Mouse (Mus musculus): ENCODE measurements at regions not wholly inside any gene's neighbourhood (a gene's known extent, or its start where the extent isn't known, plus 50 kb on each side); places are given as distances from the start of the nearest gene placed in this dataset.

DNA sequence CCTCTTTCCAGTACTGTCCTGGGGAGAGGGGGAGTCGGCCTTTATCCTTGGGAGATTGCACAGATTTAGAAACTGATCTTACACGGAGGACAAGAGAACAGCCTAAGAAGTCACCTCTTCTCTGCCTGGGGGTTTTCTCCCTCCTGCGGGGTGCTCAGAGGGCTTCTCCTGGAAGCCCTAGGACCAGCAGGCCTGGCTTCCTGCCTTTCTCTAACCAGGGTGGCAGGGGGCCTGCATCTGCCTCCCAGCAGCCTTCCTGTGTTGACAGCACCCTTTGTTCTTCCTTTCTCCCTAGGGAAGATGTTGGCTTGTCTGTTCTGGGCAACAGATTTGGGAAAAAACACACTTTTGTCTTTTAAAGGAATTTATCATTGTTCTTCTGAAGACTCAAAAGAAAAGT lies 153.0 kb upstream of the Tgfbr2 start:
- no peak for DNase-seq

DNA sequence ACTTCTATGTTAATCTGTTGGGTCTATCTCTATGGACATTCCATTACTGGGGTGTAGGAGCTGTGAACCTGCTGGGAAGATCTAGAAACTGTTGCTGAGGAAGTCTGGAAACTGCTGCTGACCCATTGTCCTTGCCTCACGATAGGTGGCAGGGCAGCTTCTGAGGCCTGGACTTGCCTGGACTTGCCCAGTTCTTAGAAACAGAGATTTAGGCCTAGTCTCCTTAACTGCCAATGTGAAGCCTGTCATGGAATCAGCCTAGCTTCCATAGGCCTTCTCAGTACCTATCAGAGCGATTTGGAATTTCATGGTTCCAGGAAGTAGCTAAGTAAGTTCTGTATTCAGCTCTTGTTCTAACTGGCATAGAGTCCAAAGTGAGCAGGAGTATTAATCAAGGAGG lies 151.9 kb upstream of the Tgfbr2 start:
- DNase-seq, result no peak

DNA sequence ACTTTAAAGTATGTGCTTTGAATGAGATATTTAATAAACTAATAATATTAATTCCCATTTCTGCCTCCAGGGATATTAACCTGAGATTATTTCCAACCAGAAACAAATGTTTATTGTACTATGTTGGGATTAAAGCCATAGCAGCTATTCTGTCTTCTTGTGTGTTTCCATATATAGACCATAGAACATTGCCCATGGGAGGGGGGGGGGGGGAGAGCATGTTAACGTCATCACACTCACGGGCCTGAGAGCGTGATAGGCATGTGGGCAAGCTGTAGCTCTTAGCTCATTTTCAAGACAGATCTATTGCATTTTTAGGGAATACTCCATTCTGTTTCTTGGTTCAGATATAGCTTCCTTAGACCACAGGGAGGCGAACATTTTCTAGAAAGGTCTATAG lies 149.8 kb upstream of the Tgfbr2 start:
- no peak for DNase-seq

DNA sequence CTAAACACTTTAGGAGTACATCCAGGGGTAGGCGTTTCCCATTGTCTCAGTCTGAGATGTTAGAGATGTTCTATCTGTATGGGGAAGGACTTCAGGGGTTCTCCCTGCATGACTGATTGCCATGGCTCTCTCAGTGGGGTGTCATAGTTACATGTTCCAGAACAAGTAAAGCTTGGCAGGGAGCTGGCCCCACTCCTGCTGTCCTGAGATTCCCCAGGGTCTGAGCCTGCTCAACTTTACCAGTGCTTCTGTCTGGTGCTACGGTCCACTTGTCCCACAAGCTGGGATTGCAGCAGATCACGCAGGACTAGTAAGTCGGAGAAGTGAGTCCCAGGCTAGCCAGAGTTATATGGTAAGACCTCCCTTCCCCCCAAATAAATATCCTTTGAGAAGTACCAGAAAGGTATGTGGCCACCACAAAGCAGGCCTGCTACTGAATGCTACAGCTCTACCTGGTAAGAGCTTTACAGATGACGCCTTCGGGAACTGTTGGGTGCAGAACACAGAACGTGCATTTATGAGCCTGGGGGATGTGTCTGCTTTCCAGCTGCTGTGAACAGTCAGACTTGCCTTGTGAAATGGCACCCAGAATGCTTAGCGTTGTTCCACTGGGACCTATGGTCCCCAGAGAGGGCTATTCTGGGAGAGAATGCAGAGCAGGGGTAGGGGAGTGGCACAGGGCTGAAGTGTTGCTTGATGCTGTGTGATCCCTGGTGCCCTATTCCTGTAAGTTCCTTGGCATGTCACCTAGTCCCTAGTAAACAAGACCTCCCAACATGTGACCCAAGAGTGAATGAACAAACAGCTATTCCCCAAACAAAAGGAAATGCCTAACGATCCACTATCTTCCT lies 148.9 kb upstream of the Tgfbr2 start:
- no peak for DNase-seq

DNA sequence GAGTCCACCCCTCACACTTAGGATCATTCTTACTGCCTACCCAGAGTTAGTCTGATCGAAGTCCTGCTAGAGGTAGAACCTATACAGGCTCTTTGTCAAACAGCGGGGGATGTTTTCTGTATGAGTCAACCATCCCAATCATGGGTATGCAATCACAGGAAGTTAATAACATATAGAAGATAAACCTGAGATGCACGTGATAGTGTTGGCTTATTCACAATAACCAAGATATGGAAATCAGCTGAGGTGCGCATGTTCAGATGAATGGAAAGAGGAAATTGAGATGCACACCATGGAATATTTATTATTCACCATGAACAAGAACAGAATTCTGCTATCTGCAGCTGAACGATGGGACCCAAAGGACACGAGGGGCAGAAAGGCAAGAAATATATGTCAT lies 146.7 kb upstream of the Tgfbr2 start:
- DNase-seq, result no peak

DNA sequence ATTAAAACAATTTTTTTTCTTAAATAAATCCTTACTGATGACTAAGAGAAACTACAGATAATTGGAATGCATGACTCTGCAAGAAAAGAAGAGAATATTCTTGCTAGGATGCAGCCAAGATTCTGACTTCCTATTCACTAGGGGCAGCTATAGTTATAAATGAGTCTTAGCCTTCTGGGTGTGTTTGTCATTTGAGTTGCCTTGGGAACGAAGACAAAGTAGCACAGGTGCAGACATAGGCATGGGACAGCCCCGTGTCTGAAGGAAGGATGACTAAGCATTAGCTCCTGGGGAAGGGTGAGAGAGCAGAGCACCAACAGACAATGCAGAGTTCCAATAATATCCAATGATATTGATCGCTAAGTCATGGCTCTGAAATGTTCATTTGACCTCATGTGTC lies 144.3 kb upstream of the Tgfbr2 start:
- DNase-seq, result no peak

DNA sequence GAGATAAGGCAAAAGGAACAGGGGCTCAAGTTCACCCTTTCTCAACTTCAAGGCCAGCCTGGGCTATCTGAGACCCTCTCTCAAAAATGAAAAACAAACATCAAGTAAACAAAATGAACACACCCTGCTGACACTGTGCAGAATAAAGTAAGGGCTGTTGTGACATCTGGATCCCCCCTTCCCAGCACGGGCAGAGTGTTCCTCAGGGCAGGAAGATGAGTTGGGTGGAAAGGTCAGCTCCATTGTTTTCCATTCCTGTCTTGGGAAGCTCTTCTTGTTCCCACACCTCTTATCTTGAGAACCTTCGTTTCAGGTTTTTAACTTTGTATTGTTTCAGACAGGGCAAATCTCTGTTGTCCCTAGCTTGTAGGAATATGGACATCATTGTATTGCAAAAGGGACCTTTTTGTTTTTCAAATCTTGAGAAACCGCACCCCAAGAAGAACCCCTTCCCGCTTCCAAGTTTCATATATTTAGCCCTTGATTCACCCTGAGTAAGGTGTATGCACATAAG lies 141.5 kb upstream of the Tgfbr2 start:
- DNase-seq, result no peak

DNA sequence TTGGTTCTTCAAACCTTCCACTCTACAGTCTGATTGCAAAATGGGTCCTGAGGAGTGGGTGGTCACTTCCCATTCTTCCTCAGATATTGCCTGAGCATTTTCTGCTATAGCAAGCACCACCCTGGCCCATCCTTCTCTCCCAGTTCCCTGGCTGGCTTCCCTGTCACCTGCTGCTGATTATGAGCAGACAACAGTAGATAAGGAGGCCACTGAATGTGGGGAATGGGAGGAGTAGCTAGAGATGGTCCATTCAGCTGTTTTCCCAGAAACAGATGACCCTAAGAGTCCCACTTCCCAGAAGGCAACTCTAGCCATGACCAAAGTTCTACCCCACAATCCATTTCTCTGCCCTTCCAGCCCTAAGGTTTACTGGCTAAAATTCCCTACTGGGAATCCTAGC lies 139.6 kb upstream of the Tgfbr2 start:
- no peak for DNase-seq

DNA sequence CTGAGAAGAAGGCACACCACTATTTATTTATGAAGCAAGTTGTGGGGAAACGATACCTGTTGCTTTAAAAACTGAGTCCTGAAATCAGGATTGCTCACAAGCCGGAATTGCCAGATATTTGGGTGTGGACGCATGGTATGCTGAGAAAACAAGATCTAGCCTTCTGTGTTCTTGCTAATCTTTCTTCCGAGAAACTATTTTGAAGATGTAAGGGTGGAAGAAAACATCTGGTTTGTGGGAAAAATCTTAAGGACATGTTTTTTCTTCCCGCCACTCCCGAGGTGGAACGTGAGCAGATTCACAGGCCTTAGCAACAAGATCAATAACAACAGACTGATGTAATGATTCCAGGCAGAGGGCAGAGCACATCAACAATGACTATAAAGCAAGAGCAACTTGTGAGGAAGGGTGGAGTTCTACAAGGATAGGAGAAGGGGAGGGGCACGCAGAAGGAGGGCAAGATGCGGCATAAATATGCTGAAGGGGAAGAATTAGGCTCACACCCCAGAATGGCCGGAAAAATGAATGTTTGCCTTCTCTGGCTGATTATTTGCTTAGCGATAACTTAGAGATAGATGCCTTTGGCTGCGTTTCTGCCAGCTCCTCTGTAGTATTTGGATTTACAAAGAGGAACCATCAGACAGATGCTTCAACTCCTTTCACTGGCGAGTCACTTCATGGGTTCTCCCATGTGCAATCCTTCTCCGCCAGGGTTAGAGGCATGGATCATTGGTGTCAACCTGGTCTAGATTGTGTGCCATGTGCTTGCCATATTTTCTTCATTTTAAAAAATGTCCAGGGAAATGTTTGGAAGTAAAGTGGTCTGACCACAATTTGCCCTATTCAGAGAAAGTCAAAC lies 139.0 kb upstream of the Tgfbr2 start:
- no peak for DNase-seq

DNA sequence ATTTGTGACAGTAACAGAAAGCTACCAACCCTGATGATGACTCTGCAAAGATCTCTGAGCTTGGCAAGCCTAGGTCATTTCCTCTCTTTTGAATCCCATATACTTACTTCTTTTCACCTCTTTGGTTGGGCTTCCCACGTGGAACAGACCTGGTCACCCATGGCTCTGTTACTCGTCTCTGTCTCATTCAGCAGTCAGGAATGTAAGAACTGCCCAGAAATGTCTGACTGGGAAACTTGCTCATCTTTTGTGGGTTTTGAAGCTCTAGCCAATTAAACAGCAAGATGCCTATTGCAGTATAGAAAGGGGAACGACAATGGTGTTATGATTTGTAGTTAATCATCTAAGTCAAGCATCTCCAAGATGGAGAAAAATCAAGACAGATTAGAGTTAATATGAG lies 136.2 kb upstream of the Tgfbr2 start:
- no peak for DNase-seq

DNA sequence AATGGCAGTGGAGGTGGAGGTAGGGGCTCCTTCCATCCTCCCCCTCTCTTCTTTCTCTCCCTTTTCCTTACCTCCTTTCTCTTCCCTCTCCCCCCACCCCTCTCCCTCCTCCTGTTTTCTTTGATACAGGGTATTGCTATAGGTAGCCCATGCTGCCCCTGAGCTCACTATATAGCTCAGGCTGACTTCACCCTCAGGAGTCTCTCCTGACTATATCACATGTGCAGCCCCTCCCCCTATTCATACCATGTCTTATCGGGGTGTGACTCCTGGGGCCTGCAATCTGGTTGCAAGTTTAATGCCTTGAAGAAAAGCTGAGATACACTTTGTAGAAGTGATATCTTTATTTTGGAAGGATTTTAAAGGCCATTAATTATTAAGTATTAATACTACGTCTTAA lies 126.4 kb upstream of the Tgfbr2 start:
- DNase-seq, result no peak

DNA sequence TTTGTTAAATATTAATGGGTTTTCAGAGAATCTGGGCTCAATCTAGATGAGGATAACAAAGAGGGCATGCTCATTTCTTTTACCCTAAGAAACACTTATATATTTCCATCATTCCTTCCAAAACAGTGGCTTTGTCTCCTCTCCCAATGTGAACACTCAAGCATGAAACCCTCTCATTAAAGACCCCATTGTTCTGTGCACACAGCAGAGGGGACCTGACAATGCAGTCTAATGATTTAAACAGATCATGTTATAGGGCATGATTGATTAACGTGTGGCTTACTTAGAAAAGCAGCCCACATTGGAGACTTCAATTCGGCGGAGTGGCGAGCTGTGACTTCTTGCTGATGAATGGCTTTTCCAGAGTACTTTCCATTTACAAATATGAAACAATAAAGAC lies 123.6 kb upstream of the Tgfbr2 start:
- DNase-seq, result no peak

DNA sequence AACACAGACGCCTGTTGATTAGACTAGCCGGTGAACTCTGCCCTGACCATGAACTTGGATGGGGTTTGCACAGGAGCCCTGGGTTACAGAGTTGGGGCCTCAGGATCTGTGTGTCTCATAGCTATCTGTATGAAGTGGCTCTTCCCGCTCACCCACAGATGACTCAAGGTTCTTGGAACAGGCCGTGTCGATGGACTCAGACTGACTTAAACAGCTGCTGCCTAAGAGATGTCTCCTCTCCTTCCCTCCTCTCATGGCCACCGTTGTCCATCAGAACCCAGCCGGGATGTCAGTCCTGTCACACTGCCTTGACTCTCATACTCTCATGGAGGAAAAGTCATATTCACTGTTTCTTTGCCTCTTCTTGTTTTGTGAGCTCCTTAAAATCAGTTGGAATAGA lies 121.2 kb upstream of the Tgfbr2 start:
- DNase-seq, result no peak

DNA sequence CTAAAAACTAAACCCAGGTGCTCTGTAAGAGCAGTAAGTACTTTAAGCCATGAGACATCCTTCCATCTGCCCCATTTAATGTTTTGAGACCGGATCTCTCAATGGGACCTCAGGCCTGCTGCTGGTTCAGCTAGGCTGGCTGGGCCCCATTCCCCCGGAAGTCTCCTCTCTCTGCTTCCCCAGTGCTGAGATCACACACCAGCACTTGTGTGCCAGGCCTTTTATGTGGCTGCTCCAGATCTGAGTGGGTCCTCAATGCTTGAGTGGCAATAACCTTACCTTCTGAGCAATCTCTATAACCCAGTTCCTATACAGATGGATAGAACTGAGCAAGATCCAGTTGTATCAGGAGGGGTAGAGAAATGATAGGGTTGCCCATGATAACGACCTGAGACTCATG lies 118.9 kb upstream of the Tgfbr2 start:
- DNase-seq, result no peak

DNA sequence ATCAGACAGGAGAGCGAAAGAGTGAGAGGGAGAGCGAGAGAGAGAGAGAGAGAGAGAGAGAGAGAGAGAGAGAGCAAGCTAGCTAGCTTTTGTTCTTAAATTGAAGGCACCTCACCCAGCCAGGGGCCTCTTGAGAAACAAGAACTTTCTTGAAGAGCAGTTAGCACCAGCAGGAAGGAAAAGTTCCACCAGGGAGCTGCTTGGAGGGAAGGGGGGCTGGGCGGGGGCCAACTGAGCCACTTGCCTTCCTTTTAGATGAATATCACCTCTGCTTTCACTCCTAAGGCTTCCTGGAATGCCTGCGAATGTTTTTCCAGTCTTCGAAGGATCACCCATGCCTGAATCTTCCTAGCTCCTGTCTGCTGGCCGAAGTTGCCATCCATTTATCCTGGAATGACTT lies 118.0 kb upstream of the Tgfbr2 start:
- DNase-seq, result no peak

DNA sequence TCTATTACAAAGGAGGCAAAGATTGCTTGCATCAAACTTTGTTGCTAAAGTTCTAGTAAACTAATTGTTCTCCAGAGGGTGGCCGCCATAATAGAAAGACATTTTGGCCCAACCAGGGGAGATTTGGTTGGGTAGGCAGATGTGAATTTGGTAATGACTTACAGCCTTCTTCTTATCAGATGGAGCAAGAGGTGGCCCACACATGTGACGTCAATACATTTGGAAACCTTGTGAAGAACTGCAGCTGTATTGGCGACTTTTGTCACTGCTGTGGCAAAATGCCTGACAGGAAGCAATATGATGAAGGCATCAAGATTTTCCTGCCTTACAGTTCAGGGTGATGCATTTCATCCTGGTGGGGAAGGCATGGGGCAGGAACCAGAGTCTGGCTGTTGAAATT lies 116.5 kb upstream of the Tgfbr2 start:
- no peak for DNase-seq

DNA sequence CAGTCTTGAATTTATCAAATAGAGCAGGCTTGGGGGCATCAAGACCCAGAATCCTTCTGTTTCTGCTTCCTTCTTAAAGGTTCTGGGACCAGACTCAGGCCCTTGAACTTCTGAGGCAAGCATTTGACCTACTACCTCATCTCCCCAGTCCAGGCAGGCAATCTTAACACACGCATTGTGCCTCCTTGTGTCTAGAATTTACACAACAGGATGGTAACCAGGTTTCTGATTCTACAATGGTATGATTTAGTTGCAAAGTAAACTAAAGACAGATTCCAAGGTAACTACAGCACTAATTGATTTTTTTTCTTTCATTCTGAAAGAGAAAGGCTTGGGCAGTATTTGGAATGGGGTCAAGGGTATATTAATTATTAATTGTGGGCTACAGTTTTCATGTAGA lies 115.7 kb upstream of the Tgfbr2 start:
- DNase-seq, result no peak

DNA sequence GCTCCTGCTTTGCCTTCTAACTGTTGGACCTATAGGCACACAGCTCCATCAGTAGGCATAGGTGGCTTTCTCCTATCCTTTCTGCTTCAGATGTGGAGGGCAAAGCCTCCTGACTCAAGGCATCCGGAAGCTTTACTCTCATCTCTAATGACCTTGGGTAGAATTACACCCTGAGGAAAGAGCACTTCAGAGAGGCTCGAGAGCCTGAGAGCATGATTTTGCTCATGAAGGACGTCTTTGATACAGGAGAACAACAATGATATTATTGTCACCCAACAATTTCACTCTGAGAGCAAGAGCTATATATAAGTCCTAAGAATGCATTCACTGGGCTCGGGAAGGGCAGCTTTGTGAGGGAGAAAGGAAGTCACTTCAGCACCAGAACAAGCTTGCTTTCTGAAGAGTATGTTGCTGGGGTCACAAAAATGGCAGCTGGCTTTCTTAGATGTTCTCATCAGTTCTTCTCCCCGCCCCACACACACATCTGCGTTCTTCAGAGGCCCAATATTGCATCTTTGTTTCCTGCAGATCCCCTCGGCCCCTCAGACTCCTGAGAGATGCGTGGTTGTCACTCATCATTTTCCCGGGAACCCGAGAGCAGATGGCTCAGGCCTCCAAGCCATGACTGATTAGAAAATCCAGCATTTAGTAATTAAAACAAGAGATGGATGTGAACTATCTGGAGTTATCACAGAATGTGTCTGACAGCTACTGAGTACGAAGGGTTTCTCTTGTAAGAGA lies 110.7 kb upstream of the Tgfbr2 start:
- no peak for DNase-seq

DNA sequence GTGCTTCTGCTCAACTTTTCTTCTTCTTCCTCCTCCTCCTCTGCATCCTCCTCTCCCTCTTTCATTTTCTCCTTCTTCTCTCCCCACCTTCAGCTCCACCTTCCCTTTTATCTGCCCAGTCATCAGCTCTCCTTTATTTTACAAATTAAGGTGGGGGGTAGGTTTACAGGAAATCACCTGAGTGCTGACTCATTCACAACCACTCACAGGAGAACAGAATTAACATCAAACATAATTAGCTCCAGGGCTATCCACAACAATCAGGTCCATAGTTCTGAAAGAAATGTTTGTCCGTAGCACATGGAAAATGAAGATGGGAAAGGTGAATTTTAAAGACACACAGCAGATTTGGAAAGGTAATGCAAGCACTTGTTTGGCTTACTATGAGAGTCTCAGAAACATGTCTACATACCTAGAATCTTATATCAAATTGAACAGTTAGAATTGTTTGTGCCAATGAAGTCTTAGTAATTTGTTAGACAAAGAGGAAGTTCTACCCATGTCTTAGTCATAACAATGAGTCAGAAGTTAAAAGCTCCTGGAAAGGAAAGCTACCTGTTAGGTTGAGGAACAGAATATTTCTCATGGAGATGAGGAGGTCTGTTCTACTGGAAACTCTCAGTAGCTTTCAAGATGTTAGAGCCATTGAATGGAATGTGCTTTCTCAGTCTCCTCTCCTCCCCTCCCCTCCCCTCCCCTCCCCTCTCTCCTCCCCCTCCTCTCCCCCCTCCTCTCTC lies 108.8 kb upstream of the Tgfbr2 start:
- DNase-seq, result no peak

DNA sequence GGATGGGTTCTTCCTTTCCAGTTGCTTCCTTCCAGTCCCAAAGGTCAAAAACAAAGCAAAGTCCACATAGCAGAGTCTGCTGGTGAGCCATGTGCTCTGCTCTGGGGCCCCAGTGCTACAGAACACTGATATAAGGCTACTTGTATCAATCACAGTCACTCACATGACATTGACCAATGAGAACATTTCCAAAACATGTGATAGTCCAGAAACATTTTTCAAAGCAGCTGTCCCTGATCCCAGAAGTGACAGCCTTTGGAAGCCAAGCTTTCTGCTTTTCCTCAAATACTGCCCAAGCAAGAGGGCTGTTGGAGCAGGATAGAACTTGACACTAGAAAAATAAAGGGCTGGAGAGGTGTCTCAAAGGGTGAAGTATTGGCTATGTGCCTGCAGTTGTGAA lies 106.5 kb upstream of the Tgfbr2 start:
- DNase-seq, result no peak

DNA sequence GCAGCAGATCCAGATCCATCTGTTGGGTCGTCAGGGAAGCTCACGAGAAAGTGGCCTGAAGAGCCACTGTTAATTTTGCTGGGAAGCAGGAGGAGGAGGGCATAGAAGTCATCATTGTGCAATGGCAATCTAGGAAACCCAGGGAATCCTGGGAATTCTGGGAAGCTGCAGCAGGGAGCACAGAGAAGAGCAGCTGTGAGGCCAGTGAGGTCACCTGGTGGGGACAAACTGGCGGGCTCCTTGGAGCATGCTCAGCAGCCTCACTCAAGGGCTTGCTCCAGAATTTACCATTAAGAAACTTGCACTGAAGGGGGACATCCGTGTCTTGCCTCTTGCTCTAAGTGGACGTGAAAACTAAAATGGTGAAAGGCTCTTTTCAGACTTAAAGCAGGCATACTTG lies 105.0 kb upstream of the Tgfbr2 start:
- no peak for DNase-seq

DNA sequence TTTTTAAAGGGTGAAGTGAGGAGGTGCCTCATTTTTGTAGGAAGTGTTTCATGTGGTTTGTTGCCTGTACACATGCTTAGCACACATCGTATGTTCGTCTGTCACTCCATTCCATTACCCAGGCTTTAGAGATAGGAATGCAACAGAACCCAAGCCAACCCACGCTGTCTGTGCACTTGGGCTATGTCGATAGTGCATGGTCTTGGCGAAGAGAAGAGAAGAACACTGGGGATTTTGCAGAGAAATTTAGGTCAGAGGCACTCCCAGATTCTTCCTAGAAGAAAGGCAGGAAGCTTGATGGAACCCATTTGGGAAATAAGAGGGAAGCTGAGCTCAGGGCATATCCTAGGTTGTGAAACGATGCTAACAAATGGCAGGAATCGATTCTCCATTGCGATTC lies 103.7 kb upstream of the Tgfbr2 start:
- DNase-seq, result no peak

DNA sequence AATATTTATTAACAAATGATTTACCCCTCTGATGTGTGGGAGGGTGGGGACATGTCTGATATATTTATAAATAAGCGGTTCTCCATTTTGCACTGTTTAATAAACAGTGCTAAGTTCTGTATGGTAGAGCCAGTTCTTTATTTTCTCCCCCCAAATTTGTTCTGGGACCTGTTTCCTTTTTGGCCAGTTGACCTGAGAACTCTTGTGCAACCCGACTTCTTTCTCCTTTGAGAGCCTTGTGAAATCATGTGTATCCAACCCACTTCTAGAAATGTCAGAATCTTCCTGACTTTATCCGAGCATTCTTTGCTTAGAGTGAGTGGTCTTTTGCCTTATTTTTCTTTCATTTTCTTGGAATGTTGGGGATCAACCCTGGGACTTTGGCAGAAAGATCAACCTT lies 102.6 kb upstream of the Tgfbr2 start:
- no peak for DNase-seq

All from right cerebral cortex, adult 18-20 months (tissue).